ENCODE assay signal across 10 mouse cellular contexts in genomic region chr4:83428845-83429244, GRCm38 (mm10). TPM values are rescaled to one million over a fixed set of nuclear protein-coding genes. Genes with fewer than 3 reads are reported as not detected.
A peak's percentile ranks its signal among the peaks of the same experiment; 100 is the strongest.
DNase-seq lines count a peak whose midpoint lies in the region; ATAC-seq and TF ChIP-seq lines count a peak whose summit lies in the region.
"Had no signal": no experiment of that assay in that cellular context is flagged by ENCODE, and none has a peak within 500 bp of the region (broad histone marks: within the 10 kb centered on the region; RNA-seq: fewer than 3 reads in every experiment).

No protein-coding gene starts in this region.

- H3K4me3 ChIP-seq in embryonic facial prominence, embryonic 11.5 days (ENCODE audit: low read depth, low read length): no peak overlapping the region
- no peak overlapping the region for H3K4me3 ChIP-seq in embryonic facial prominence, embryonic 10.5 days
- H3K4me3 ChIP-seq in lung, postnatal 0 days (ENCODE audit: low read depth, low read length): no peak overlapping the region
- H3K4me3 ChIP-seq: neural tube, embryonic 13.5 days had no signal

- 91% methylated on average over 4 of the region's 4 CpGs for WGBS in embryonic facial prominence, embryonic 11.5 days
- 89% methylated on average over 4 of the region's 4 CpGs for WGBS in embryonic facial prominence, embryonic 10.5 days
- 89% methylated on average over 4 of the region's 4 CpGs for WGBS in lung, postnatal 0 days

- no peak for ATAC-seq in embryonic facial prominence, embryonic 11.5 days (replicated peaks; ENCODE audit: insufficient number of reproducible peaks, low FRiP score, low TSS enrichment, low read depth)
- no peak for ATAC-seq in lung, postnatal 0 days

- no peaks in the 10 kb centered on the region for H3K27me3 ChIP-seq in embryonic facial prominence, embryonic 11.5 days (ENCODE audit: control insufficient read depth, insufficient read depth, low read length)
- H3K27me3 ChIP-seq in embryonic facial prominence, embryonic 10.5 days (replicated peaks; ENCODE audit: low read depth, poor library complexity, severe bottlenecking): no peaks in the 10 kb centered on the region
- no peaks in the 10 kb centered on the region for H3K27me3 ChIP-seq in lung, postnatal 0 days (replicated peaks; ENCODE audit: insufficient read depth, low read length)
- H3K27me3 ChIP-seq: neural tube, embryonic 13.5 days had no signal

- H3K9me3 ChIP-seq in embryonic facial prominence, embryonic 11.5 days (replicated peaks; ENCODE audit: control insufficient read depth, low read length): no peaks in the 10 kb centered on the region
- no peaks in the 10 kb centered on the region for H3K9me3 ChIP-seq in embryonic facial prominence, embryonic 10.5 days
- no peaks in the 10 kb centered on the region for H3K9me3 ChIP-seq in lung, postnatal 0 days (ENCODE audit: low read length)
- H3K9me3 ChIP-seq: neural tube, embryonic 13.5 days had no signal

- peak; percentile 22 for DNase-seq in embryonic facial prominence, embryonic 11.5 days (ENCODE audit: low spot score)
- no peak for DNase-seq in embryonic facial prominence, embryonic 10.5 days (ENCODE audit: low spot score)
- no peak for DNase-seq in lung, postnatal 0 days (ENCODE audit: low spot score)
- DNase-seq in lung, postnatal 25 days (ENCODE audit: low spot score): no peak
- DNase-seq in c-Kit-positive CD71-positive TER-119-positive erythroid progenitor cells, embryonic 14.5 days (ENCODE audit: low spot score): peak; percentile 16
- peak; percentile 29 for DNase-seq in thymus, postnatal 14 days
- no peak for DNase-seq in MN1 (ENCODE audit: low spot score)
- DNase-seq in left cerebral cortex, adult 9 months (ENCODE audit: low spot score in 2 of 2): no peak
- DNase-seq: cerebellum, postnatal 14 days had no signal

- no peak overlapping the region for H3K9ac ChIP-seq in embryonic facial prominence, embryonic 11.5 days (replicated peaks; ENCODE audit: low read length)
- no peak overlapping the region for H3K9ac ChIP-seq in lung, postnatal 0 days (replicated peaks; ENCODE audit: low read depth)
- H3K9ac ChIP-seq: neural tube, embryonic 13.5 days had no signal

- peaks cover 12% of the 10 kb centered on the region for H3K36me3 ChIP-seq in embryonic facial prominence, embryonic 11.5 days (replicated peaks; ENCODE audit: control insufficient read depth, insufficient read depth, low read depth, low read length)
- H3K36me3 ChIP-seq in embryonic facial prominence, embryonic 10.5 days (replicated peaks): peaks cover 99% of the 10 kb centered on the region
- H3K36me3 ChIP-seq in lung, postnatal 0 days (ENCODE audit: insufficient read depth, low read length): 0 out of 2 replicates have a peak, but pooled peaks cover 4% of the 10 kb centered on the region

- no peak overlapping the region for H3K4me2 ChIP-seq in embryonic facial prominence, embryonic 11.5 days (ENCODE audit: low read depth, low read length)
- no peak overlapping the region for H3K4me2 ChIP-seq in lung, postnatal 0 days (replicated peaks; ENCODE audit: low read depth, low read length)
- H3K4me2 ChIP-seq: neural tube, embryonic 13.5 days had no signal

- 0 out of 2 replicates have a peak, but pooled peaks have one; percentile 32 for TF ChIP-seq CTCF in lung, postnatal 0 days (IDR thresholded peaks at IDR 0.05)

- H3K27ac ChIP-seq in embryonic facial prominence, embryonic 11.5 days (replicated peaks; ENCODE audit: low read depth, low read length): no peak overlapping the region
- H3K27ac ChIP-seq in embryonic facial prominence, embryonic 10.5 days (replicated peaks): no peak overlapping the region
- H3K27ac ChIP-seq in lung, postnatal 0 days (ENCODE audit: low read length): no peak overlapping the region
- H3K27ac ChIP-seq: neural tube, embryonic 13.5 days had no signal

- no peak for TF ChIP-seq EP300 in lung, postnatal 0 days (IDR thresholded peaks at IDR 0.05)

- H3K4me1 ChIP-seq in embryonic facial prominence, embryonic 11.5 days (ENCODE audit: control insufficient read depth, insufficient read depth, low read length): no peaks in the 10 kb centered on the region
- H3K4me1 ChIP-seq in embryonic facial prominence, embryonic 10.5 days: no peaks in the 10 kb centered on the region
- no peaks in the 10 kb centered on the region for H3K4me1 ChIP-seq in lung, postnatal 0 days (ENCODE audit: insufficient read depth, low read depth, low read length)
- H3K4me1 ChIP-seq: neural tube, embryonic 13.5 days had no signal

RNA-seq across cellular contexts. Expression of gene Snapc3, which starts 11.3 kb away (rescaled TPM):
- 63.1 and 63.6 TPM in 2 replicates for polyA plus RNA-seq in embryonic facial prominence, embryonic 11.5 days (2014; fragmentation: Nextera tagmentation; extraction: Ambion mirVana)
- polyA plus RNA-seq in embryonic facial prominence, embryonic 10.5 days (2016; fragmentation: Nextera tagmentation; extraction: Ambion mirVana): 61.8 and 63.3 TPM in 2 replicates
- polyA plus RNA-seq in lung, postnatal 0 days (2015; fragmentation: Nextera tagmentation; extraction: Ambion mirVana): 21.5 and 24.5 TPM in 2 replicates

RNA-seq across cellular contexts. Expression of gene Psip1, which starts 57.4 kb away (rescaled TPM):
- polyA plus RNA-seq in embryonic facial prominence, embryonic 11.5 days (2014; fragmentation: Nextera tagmentation; extraction: Ambion mirVana): 382 and 425 TPM in 2 replicates
- 259 and 278 TPM in 2 replicates for polyA plus RNA-seq in embryonic facial prominence, embryonic 10.5 days (2016; fragmentation: Nextera tagmentation; extraction: Ambion mirVana)
- 38.1 and 44.2 TPM in 2 replicates for polyA plus RNA-seq in lung, postnatal 0 days (2015; fragmentation: Nextera tagmentation; extraction: Ambion mirVana)

Comparison
In these comparisons a context has a peak if more than half of its experiments do, and no peak if none do; other contexts are left out.
1. DNase-seq: peak in embryonic facial prominence, embryonic 11.5 days (single experiment), c-Kit-positive CD71-positive TER-119-positive erythroid progenitor cells, embryonic 14.5 days (single experiment) and thymus, postnatal 14 days (single experiment); none in embryonic facial prominence, embryonic 10.5 days (single experiment), lung, postnatal 0 days (single experiment), lung, postnatal 25 days (single experiment), MN1 (single experiment) and left cerebral cortex, adult 9 months (0 of 2).